Mouse (Mus musculus): ENCODE results near the gene Timp3.

GRCm38 (mm10) chr10:86387821-86388440, 87.8 kb downstream of the Timp3 start:
- TF ChIP-seq ZC3H11A (IDR thresholded peaks at IDR 0.05; ENCODE audit: borderline replicate concordance, low read depth, low read length) (no peak), ZNF384 (IDR thresholded peaks at IDR 0.05; ENCODE audit: low read depth, low read length) (no peak)
